Mouse (Mus musculus): Measurements from ENCODE around the gene Nfil3. TPM values are rescaled to one million over a fixed set of nuclear protein-coding genes. Genes with fewer than 3 reads are reported as not detected.

The Nfil3 gene
- polyA plus RNA-seq, 1 experiment: 0.08 TPM

GRCm38 (mm10) chr13:53003286-53003685, 22.4 kb upstream of the Nfil3 start:
- no peaks in the 10 kb centered on the region for H3K36me3 ChIP-seq (ENCODE audit: control insufficient read depth)
- H3K4me3 ChIP-seq (replicated peaks): no peak overlapping the region
- TF ChIP-seq GATA1 (IDR thresholded peaks at IDR 0.05; ENCODE audit: low read length) (no peak), TAL1 (IDR thresholded peaks at IDR 0.05; ENCODE audit: low read length) (no peak)
- H3K27me3 ChIP-seq (ENCODE audit: control insufficient read depth): no peaks in the 10 kb centered on the region
- H3K4me1 ChIP-seq (ENCODE audit: control insufficient read depth): no peaks in the 10 kb centered on the region
- no peaks in the 10 kb centered on the region for H3K9me3 ChIP-seq (ENCODE audit: control insufficient read depth, low read length)

- Histone ChIP-seq H3K27me3 (ENCODE audit: control insufficient read depth) (no peaks in the 10 kb centered on the region), H3K36me3 (ENCODE audit: control insufficient read depth) (no peaks in the 10 kb centered on the region), H3K4me3 (replicated peaks) (no peak overlapping the region), H3K4me1 (ENCODE audit: control insufficient read depth) (no peaks in the 10 kb centered on the region), H3K9me3 (ENCODE audit: control insufficient read depth, low read length) (no peaks in the 10 kb centered on the region)
- TF ChIP-seq GATA1 (IDR thresholded peaks at IDR 0.05; ENCODE audit: low read length): no peak
- no peak for TF ChIP-seq TAL1 (IDR thresholded peaks at IDR 0.05; ENCODE audit: low read length)
These were observed 20.6 kb upstream of the Nfil3 start for GRCm38 (mm10) chr13:53001511-53001935.

GRCm38 (mm10) chr13:53000481-53000880, 19.6 kb upstream of the Nfil3 start:
- Histone ChIP-seq H3K27me3 (ENCODE audit: control insufficient read depth) (no peaks in the 10 kb centered on the region), H3K4me1 (ENCODE audit: control insufficient read depth) (no peaks in the 10 kb centered on the region), H3K9me3 (ENCODE audit: control insufficient read depth, low read length) (no peaks in the 10 kb centered on the region), H3K36me3 (ENCODE audit: control insufficient read depth) (no peaks in the 10 kb centered on the region), H3K4me3 (replicated peaks) (no peak overlapping the region)
- TF ChIP-seq TAL1 (IDR thresholded peaks at IDR 0.05; ENCODE audit: low read length) (no peak), GATA1 (IDR thresholded peaks at IDR 0.05; ENCODE audit: low read length) (no peak)

- H3K4me1 ChIP-seq (ENCODE audit: control insufficient read depth): no peaks in the 10 kb centered on the region
- no peaks in the 10 kb centered on the region for H3K9me3 ChIP-seq (ENCODE audit: control insufficient read depth, low read length)
- H3K4me3 ChIP-seq (replicated peaks): no peak overlapping the region
- no peaks in the 10 kb centered on the region for H3K36me3 ChIP-seq (ENCODE audit: control insufficient read depth)
- TF ChIP-seq TAL1 (IDR thresholded peaks at IDR 0.05; ENCODE audit: low read length): no peak
- no peak for TF ChIP-seq GATA1 (IDR thresholded peaks at IDR 0.05; ENCODE audit: low read length)
- H3K27me3 ChIP-seq (ENCODE audit: control insufficient read depth): no peaks in the 10 kb centered on the region
These were observed 17.7 kb upstream of the Nfil3 start for GRCm38 (mm10) chr13:52998541-52998940.

GRCm38 (mm10) chr13:52997806-52998205, 16.9 kb upstream of the Nfil3 start:
- no peaks in the 10 kb centered on the region for H3K4me1 ChIP-seq (ENCODE audit: control insufficient read depth)
- H3K27me3 ChIP-seq (ENCODE audit: control insufficient read depth): no peaks in the 10 kb centered on the region
- no peak overlapping the region for H3K4me3 ChIP-seq (replicated peaks)
- H3K9me3 ChIP-seq (ENCODE audit: control insufficient read depth, low read length): no peaks in the 10 kb centered on the region
- no peaks in the 10 kb centered on the region for H3K36me3 ChIP-seq (ENCODE audit: control insufficient read depth)
- no peak for TF ChIP-seq GATA1 (IDR thresholded peaks at IDR 0.05; ENCODE audit: low read length)
- no peak for TF ChIP-seq TAL1 (IDR thresholded peaks at IDR 0.05; ENCODE audit: low read length)

GRCm38 (mm10) chr13:52996201-52996600, 15.3 kb upstream of the Nfil3 start:
- Histone ChIP-seq H3K4me3 (replicated peaks) (no peak overlapping the region), H3K9me3 (ENCODE audit: control insufficient read depth, low read length) (no peaks in the 10 kb centered on the region), H3K36me3 (ENCODE audit: control insufficient read depth) (no peaks in the 10 kb centered on the region), H3K4me1 (ENCODE audit: control insufficient read depth) (no peaks in the 10 kb centered on the region), H3K27me3 (ENCODE audit: control insufficient read depth) (no peaks in the 10 kb centered on the region)
- TF ChIP-seq TAL1 (IDR thresholded peaks at IDR 0.05; ENCODE audit: low read length): no peak
- TF ChIP-seq GATA1 (IDR thresholded peaks at IDR 0.05; ENCODE audit: low read length): no peak

- Histone ChIP-seq H3K4me3 (replicated peaks) (no peak overlapping the region), H3K9me3 (ENCODE audit: control insufficient read depth, low read length) (no peaks in the 10 kb centered on the region), H3K27me3 (ENCODE audit: control insufficient read depth) (no peaks in the 10 kb centered on the region), H3K36me3 (ENCODE audit: control insufficient read depth) (no peaks in the 10 kb centered on the region), H3K4me1 (ENCODE audit: control insufficient read depth) (no peaks in the 10 kb centered on the region)
- TF ChIP-seq TAL1 (IDR thresholded peaks at IDR 0.05; ENCODE audit: low read length) (no peak), GATA1 (IDR thresholded peaks at IDR 0.05; ENCODE audit: low read length) (no peak)
These were observed 13.5 kb upstream of the Nfil3 start for GRCm38 (mm10) chr13:52994197-52994881.

GRCm38 (mm10) chr13:52990139-52990538, 9.3 kb upstream of the Nfil3 start:
- H3K36me3 ChIP-seq (ENCODE audit: control insufficient read depth): no peaks in the 10 kb centered on the region
- no peak overlapping the region for H3K4me3 ChIP-seq (replicated peaks)
- no peaks in the 10 kb centered on the region for H3K9me3 ChIP-seq (ENCODE audit: control insufficient read depth, low read length)
- H3K27me3 ChIP-seq (ENCODE audit: control insufficient read depth): no peaks in the 10 kb centered on the region
- no peak for TF ChIP-seq GATA1 (IDR thresholded peaks at IDR 0.05; ENCODE audit: low read length)
- no peak for TF ChIP-seq TAL1 (IDR thresholded peaks at IDR 0.05; ENCODE audit: low read length)
- H3K4me1 ChIP-seq (ENCODE audit: control insufficient read depth): no peaks in the 10 kb centered on the region

GRCm38 (mm10) chr13:52989005-52989404, 8.1 kb upstream of the Nfil3 start:
- no peaks in the 10 kb centered on the region for H3K4me1 ChIP-seq (ENCODE audit: control insufficient read depth)
- no peaks in the 10 kb centered on the region for H3K27me3 ChIP-seq (ENCODE audit: control insufficient read depth)
- no peak overlapping the region for H3K4me3 ChIP-seq (replicated peaks)
- TF ChIP-seq GATA1 (IDR thresholded peaks at IDR 0.05; ENCODE audit: low read length) (no peak), TAL1 (IDR thresholded peaks at IDR 0.05; ENCODE audit: low read length) (no peak)
- H3K36me3 ChIP-seq (ENCODE audit: control insufficient read depth): no peaks in the 10 kb centered on the region
- no peaks in the 10 kb centered on the region for H3K9me3 ChIP-seq (ENCODE audit: control insufficient read depth, low read length)

GRCm38 (mm10) chr13:52987880-52988279, 7.0 kb upstream of the Nfil3 start:
- TF ChIP-seq TAL1 (IDR thresholded peaks at IDR 0.05; ENCODE audit: low read length): no peak
- TF ChIP-seq GATA1 (IDR thresholded peaks at IDR 0.05; ENCODE audit: low read length): no peak
- H3K4me1 ChIP-seq (ENCODE audit: control insufficient read depth): no peaks in the 10 kb centered on the region
- no peaks in the 10 kb centered on the region for H3K36me3 ChIP-seq (ENCODE audit: control insufficient read depth)
- no peak overlapping the region for H3K4me3 ChIP-seq (replicated peaks)
- H3K27me3 ChIP-seq (ENCODE audit: control insufficient read depth): peaks cover 9% of the 10 kb centered on the region
- no peaks in the 10 kb centered on the region for H3K9me3 ChIP-seq (ENCODE audit: control insufficient read depth, low read length)

All from erythroblast, embryonic 14.5 days (primary cell).